Mouse (Mus musculus) myocyte (in vitro differentiated cells): ENCODE results near the gene Vmn2r85.

Source experiments
- CEBPB ChIP-seq: IDR thresholded peaks from 2 replicates; pipeline ENCODE4 v1.6.1; 2011; ENCODE audit warnings: mild to moderate bottlenecking, moderate library complexity; ENCODE audit not compliant: poor library complexity, insufficient read depth, severe bottlenecking
- E2F4 ChIP-seq: IDR thresholded peaks from one replicate; pipeline ENCODE4 v1.6.1; 2011; ENCODE audit warnings: mild to moderate bottlenecking, control low read depth, moderate library complexity; ENCODE audit not compliant: insufficient read depth
- MAX ChIP-seq: IDR thresholded peaks from one replicate; pipeline ENCODE4 v1.6.1; 2011; ENCODE audit warnings: low read depth, mild to moderate bottlenecking, control low read depth
- MYOD1 ChIP-seq, 3 experiments: IDR thresholded peaks; one replicate each; pipeline ENCODE4 v1.6.1; 2011; ENCODE audit warnings: control low read depth in 2 of 3, low read depth in 2 of 3, mild to moderate bottlenecking in 2 of 3, moderate library complexity in 1 of 3; ENCODE audit not compliant: insufficient read length in 2 of 3, control insufficient read depth in 1 of 3
- MYOG ChIP-seq, 3 experiments: IDR thresholded peaks; one replicate each; pipeline ENCODE4 v1.6.1; 2011; ENCODE audit warnings: control low read depth in 2 of 3, low read depth in 2 of 3, mild to moderate bottlenecking in 2 of 3; ENCODE audit not compliant: insufficient read length in 2 of 3, control insufficient read depth in 1 of 3, insufficient read depth in 1 of 3
- POLR2A ChIP-seq: IDR thresholded peaks from one replicate; pipeline ENCODE4 v1.6.1; 2011; ENCODE audit warnings: low read depth, mild to moderate bottlenecking, control low read depth, moderate library complexity; ENCODE audit not compliant: insufficient read length
- TCF12 ChIP-seq: IDR thresholded peaks from one replicate; pipeline ENCODE4 v1.6.1; 2011; ENCODE audit warnings: mild to moderate bottlenecking, control low read depth; ENCODE audit not compliant: poor library complexity, insufficient read depth, severe bottlenecking
- TCF3 ChIP-seq: IDR thresholded peaks from one replicate; pipeline ENCODE4 v1.6.1; 2011; ENCODE audit warnings: low read depth, control low read depth; ENCODE audit not compliant: insufficient read length
- USF1 ChIP-seq: IDR thresholded peaks from one replicate; pipeline ENCODE4 v1.6.1; 2011; ENCODE audit warnings: low read depth, mild to moderate bottlenecking, control low read depth, moderate library complexity

DNA sequence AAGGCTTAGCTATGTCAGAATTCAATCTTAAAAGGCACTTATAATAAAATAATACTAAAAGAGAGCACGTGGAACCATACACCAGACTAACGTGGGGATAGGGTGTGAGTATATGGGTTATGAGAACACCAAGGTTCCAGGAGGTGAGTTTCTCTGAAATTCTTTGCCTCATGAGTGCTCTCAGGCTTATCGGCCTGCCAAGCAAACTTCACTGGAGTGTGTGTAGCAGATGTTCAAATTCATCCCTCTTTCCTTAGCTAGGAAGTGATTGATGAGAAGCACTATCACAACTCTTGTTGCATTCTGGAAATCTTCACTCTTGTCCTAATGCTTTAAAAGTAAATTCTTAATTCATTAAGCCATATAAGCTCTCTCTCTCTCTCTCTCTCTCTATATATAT, 9.1 kb downstream of the Vmn2r85 start:
- no peak for TF ChIP-seq POLR2A
- no peak for TF ChIP-seq MYOD1 (IDR thresholded peaks at IDR 0.05; ENCODE audit: control insufficient read depth in 1 of 3, insufficient read length in 2 of 3, low read depth in 2 of 3)
- no peak for TF ChIP-seq MYOG (IDR thresholded peaks at IDR 0.05; ENCODE audit: control insufficient read depth in 1 of 3, insufficient read depth in 1 of 3, insufficient read length in 2 of 3, low read depth in 2 of 3)
- no peak for TF ChIP-seq MAX
- no peak for TF ChIP-seq TCF12
- no peak for TF ChIP-seq USF1
- no peak for TF ChIP-seq TCF3
- TF ChIP-seq CEBPB: no peak
- TF ChIP-seq E2F4: no peak
